Mouse (Mus musculus) liver, postnatal 0 days (tissue): ENCODE measurements at regions not wholly inside any gene's neighbourhood (a gene's known extent, or its start where the extent isn't known, plus 50 kb on each side); places are given as distances from the start of the nearest gene placed in this dataset.

Source experiments
- ATAC-seq: fragments of 200-750 bp; cut with Nextera tagmentation; 2 replicates; pipeline ENCODE4 v1.8.0; 2017; ENCODE audit warnings: mild to moderate bottlenecking, moderate library complexity
- DNase-seq: peaks from one replicate; pipeline ENCODE4 v3.0.0-alpha.2; 2016
- H3K27ac ChIP-seq: fragments of 300-500 bp; sonication (generic); 2 replicates; pipeline ENCODE4 v1.5.1; 2014; ENCODE audit warnings: antibody characterized with exemption, moderate library complexity, mild to moderate bottlenecking, low read depth
- H3K27me3 ChIP-seq: fragments of 300-500 bp; sonication (generic); 2 replicates; pipeline ENCODE4 v1.6.1; 2014; ENCODE audit warnings: low read length, control low read depth, mixed read lengths; ENCODE audit not compliant: insufficient read depth
- H3K36me3 ChIP-seq: fragments of 300-500 bp; sonication (generic); replicated peaks from 2 replicates; pipeline ENCODE4 v1.6.1; 2014; ENCODE audit warnings: mild to moderate bottlenecking, control low read depth, low read length, moderate library complexity, mixed read lengths; ENCODE audit not compliant: insufficient read depth
- H3K4me1 ChIP-seq: fragments of 300-500 bp; sonication (generic); 2 replicates; pipeline ENCODE4 v1.6.1; 2014; ENCODE audit warnings: antibody characterized with exemption, mild to moderate bottlenecking, control low read depth; ENCODE audit not compliant: insufficient read depth
- H3K4me2 ChIP-seq: fragments of 300-500 bp; sonication (generic); 2 replicates; pipeline ENCODE4 v1.6.1; 2014; ENCODE audit warnings: low read depth, mild to moderate bottlenecking, low read length, moderate library complexity, mixed read lengths
- H3K4me3 ChIP-seq: fragments of 300-500 bp; sonication (generic); 2 replicates; pipeline ENCODE4 v1.5.1; 2014; ENCODE audit warnings: low read depth, low read length
- H3K9ac ChIP-seq: fragments of 300-500 bp; sonication (generic); replicated peaks from 2 replicates; pipeline ENCODE4 v1.6.1; 2014; ENCODE audit warnings: mild to moderate bottlenecking, moderate library complexity
- H3K9me3 ChIP-seq: fragments of 300-500 bp; sonication (generic); 2 replicates; pipeline ENCODE4 v1.6.1; 2016; ENCODE audit warnings: mild to moderate bottlenecking, control low read depth, low read length, mixed read lengths
- CTCF ChIP-seq: sonication (generic); IDR thresholded peaks from 2 replicates; pipeline ENCODE4 v1.5.1; 2016; ENCODE audit warnings: antibody characterized with exemption, low read depth
- EP300 ChIP-seq: IDR thresholded peaks from 2 replicates; pipeline ENCODE4 v1.6.1; 2016; ENCODE audit warnings: antibody characterized with exemption, low read depth, mild to moderate bottlenecking
- WGBS: fragments of 180-500 bp; shearing (Covaris S2); extraction: QIAGEN DNeasy Blood & Tissue Kit; methylation state at CpG from one replicate; pipeline ENCODE4 v1.1.7; 2014; ENCODE audit not compliant: insufficient replicate concordance; 5-methylcytosine and 5-hydroxymethylcytosine counted together

DNA sequence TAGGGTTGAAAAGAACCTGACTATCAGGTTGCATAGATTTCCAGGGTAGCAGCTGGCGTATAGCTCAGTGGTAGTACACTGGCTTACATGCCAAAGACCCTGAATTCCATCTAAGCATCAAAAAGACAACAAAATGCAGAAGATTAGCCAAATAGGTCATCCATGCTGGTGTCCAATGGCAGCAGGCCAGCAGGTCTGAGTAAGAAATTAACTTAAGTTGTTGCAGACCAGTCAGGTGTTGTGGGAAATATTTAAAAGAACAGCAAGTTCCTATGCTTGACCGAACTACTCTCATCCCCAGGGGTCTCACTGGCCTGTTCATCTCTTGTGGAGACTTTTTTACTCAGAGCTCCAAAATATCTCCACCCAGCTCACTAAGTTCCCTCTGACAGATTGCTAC, 602.7 kb upstream of the Intu start:
- no peaks in the 10 kb centered on the region for H3K4me1 ChIP-seq
- TF ChIP-seq CTCF (no peak), EP300 (no peak)
- H3K9ac ChIP-seq, result no peak overlapping the region
- H3K4me3 ChIP-seq, result no peak overlapping the region
- 83% methylated on average over 2 of the region's 2 CpGs for WGBS
- no peaks in the 10 kb centered on the region for H3K27me3 ChIP-seq
- no peak overlapping the region for H3K4me2 ChIP-seq
- no peak overlapping the region for H3K27ac ChIP-seq
- DNase-seq, result no peak
- ATAC-seq, result no peak
- H3K9me3 ChIP-seq, result no peaks in the 10 kb centered on the region
- no peaks in the 10 kb centered on the region for H3K36me3 ChIP-seq

- no peak for ATAC-seq
These were observed 597.7 kb upstream of the Intu start for GRCm38 (mm10) chr3:39933372-39933771.

DNA sequence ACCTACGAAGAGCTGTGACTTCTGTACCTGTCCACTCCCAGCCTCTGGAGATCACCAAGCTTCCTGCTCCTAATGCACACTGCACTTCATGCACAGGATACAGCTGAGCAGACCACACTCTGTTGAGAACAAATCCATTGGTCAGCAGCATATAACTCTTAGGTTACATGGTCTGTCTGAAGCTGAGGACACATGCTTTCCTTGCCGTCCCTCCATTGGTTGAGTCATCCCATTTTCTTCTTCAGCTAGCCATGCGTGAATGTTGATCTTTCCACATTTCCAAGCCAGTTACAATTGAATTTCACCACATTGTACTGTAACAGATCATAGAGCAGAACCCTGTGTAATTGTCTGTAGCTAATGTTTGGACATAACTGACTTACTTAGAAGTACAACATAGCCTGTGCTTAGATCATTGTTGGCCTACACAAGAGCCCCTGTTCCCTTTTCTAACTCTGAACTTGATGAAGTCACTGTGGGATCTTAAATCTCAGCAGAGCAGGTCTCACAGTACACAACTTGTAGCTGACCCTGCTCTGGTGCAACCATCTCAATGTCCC, 593.3 kb upstream of the Intu start:
- Histone ChIP-seq H3K4me1 (no peaks in the 10 kb centered on the region), H3K4me2 (no peak overlapping the region), H3K27me3 (no peaks in the 10 kb centered on the region), H3K9me3 (no peaks in the 10 kb centered on the region), H3K4me3 (no peak overlapping the region), H3K36me3 (no peaks in the 10 kb centered on the region), H3K27ac (no peak overlapping the region), H3K9ac (no peak overlapping the region)
- DNase-seq, result no peak
- WGBS, result 74% methylated on average over 3 of the region's 3 CpGs
- ATAC-seq, result no peak
- no peak for TF ChIP-seq EP300
- no peak for TF ChIP-seq CTCF

More at GRCm38 (mm10) chr3:39933372-39933771, 597.7 kb upstream of the Intu start:
- DNase-seq, result no peak
- H3K4me3 ChIP-seq, result no peak overlapping the region
- no peaks in the 10 kb centered on the region for H3K27me3 ChIP-seq
- no peak for TF ChIP-seq CTCF
- no peak for TF ChIP-seq EP300
- no peaks in the 10 kb centered on the region for H3K4me1 ChIP-seq
- H3K9me3 ChIP-seq, result no peaks in the 10 kb centered on the region
- H3K9ac ChIP-seq, result no peak overlapping the region
- no peak overlapping the region for H3K27ac ChIP-seq
- H3K4me2 ChIP-seq, result no peak overlapping the region
- whole genome bisulfite sequencing, result 78% methylated on average over 3 of the region's 3 CpGs
- H3K36me3 ChIP-seq, result no peaks in the 10 kb centered on the region

- Histone ChIP-seq H3K4me2 (no peak overlapping the region), H3K4me3 (no peak overlapping the region), H3K36me3 (no peaks in the 10 kb centered on the region), H3K27me3 (no peaks in the 10 kb centered on the region), H3K27ac (no peak overlapping the region), H3K9me3 (no peaks in the 10 kb centered on the region), H3K9ac (no peak overlapping the region), H3K4me1 (no peaks in the 10 kb centered on the region)
- DNase-seq (no peak), ATAC-seq (no peak)
- WGBS, result 64% methylated on average over 3 of the region's 3 CpGs
- no peak for TF ChIP-seq EP300
- no peak for TF ChIP-seq CTCF
These were observed 586.5 kb upstream of the Intu start for GRCm38 (mm10) chr3:39944581-39944980.

GRCm38 (mm10) chr3:39952103-39952502, 579.0 kb upstream of the Intu start:
- 71% methylated on average over 2 of the region's 2 CpGs for WGBS
- Histone ChIP-seq H3K4me3 (no peak overlapping the region), H3K4me2 (no peak overlapping the region), H3K36me3 (no peaks in the 10 kb centered on the region), H3K9ac (no peak overlapping the region), H3K4me1 (no peaks in the 10 kb centered on the region), H3K27me3 (no peaks in the 10 kb centered on the region), H3K9me3 (no peaks in the 10 kb centered on the region; the same call in 1 of the 2 replicates), H3K27ac (no peak overlapping the region)
- no peak for TF ChIP-seq EP300
- TF ChIP-seq CTCF, result no peak
- no peak for ATAC-seq
- DNase-seq, result no peak

- Histone ChIP-seq H3K9ac (no peak overlapping the region), H3K4me2 (no peak overlapping the region), H3K4me1 (no peaks in the 10 kb centered on the region), H3K36me3 (no peaks in the 10 kb centered on the region), H3K9me3 (no peaks in the 10 kb centered on the region; the same call in 1 of the 2 replicates), H3K27ac (no peak overlapping the region), H3K27me3 (no peaks in the 10 kb centered on the region), H3K4me3 (no peak overlapping the region)
- no peak for ATAC-seq
- WGBS, result 82% methylated on average over 1 of the region's 1 CpGs
- no peak for DNase-seq
- TF ChIP-seq CTCF (no peak), EP300 (no peak)
These were observed 578.5 kb upstream of the Intu start for GRCm38 (mm10) chr3:39952556-39952955.
